Mouse (Mus musculus): ENCODE measurements around the gene Pkn1.

Pkn1 gene

DNA sequence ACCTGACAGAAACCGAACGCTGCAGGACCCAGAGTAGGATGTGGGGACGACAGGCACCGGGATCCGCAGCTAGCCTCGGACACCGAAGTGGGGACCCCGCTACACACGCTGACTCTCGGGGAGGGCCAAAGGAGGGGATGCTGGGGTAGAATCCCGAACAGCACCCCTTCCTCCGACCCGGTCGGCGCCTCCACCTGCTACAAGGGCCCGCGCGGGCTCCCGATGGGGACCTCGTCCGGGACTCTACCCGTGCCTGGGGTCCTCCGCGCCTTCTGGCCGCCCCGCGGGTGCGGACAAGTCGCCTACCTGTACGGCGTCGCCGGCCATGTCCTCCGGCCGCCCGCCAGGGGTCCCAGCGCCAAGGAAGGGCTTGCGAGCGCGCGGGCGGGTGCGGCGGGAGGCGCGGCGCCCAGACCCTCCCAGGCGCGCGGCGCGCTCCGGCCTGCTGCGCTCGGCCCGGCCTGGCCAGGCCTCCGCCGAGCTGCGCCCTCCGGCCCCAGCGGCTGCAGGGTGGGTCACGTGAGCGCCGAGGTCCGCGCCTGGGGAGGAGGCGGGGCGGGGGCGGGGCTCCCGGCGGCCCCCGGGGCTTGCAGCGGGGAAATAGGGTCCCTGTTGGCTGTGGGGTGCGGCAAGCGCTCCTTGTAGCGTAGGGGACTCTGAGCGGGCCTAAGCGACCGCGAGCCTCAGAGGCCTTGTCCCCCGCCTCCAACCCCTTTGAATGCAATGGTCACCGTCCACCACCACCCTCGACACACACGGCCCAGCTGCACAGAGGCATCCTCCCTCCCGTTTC lies at the start of gene Pkn1:
Gene Pkn1 (minus strand): TSS at position 519 of the 793 bp plus-strand sequence.
- peak; percentile 51 for DNase-seq (ENCODE audit: low spot score)

DNA sequence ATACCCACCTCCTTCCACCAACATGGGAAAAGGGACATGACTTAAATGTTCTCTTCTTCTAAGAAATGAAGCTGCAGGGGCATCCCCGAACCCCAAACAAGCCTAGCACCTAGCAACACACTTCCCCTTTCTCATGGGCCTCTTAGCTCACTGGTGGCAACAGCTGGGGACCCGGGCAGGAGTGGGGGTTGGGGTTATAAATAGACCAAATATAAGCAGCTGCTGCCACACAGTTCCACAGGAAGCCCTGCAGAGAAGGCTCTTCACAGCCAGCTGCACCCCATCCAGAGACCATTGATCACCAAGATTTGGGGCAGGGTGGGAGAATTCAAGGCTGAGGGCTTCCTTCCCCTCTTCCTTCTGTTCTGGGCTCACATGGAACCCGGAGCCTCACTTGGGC lies 49.7 kb upstream of the Pkn1 start:
- peak; percentile 67 for DNase-seq (ENCODE audit: low spot score)

DNA sequence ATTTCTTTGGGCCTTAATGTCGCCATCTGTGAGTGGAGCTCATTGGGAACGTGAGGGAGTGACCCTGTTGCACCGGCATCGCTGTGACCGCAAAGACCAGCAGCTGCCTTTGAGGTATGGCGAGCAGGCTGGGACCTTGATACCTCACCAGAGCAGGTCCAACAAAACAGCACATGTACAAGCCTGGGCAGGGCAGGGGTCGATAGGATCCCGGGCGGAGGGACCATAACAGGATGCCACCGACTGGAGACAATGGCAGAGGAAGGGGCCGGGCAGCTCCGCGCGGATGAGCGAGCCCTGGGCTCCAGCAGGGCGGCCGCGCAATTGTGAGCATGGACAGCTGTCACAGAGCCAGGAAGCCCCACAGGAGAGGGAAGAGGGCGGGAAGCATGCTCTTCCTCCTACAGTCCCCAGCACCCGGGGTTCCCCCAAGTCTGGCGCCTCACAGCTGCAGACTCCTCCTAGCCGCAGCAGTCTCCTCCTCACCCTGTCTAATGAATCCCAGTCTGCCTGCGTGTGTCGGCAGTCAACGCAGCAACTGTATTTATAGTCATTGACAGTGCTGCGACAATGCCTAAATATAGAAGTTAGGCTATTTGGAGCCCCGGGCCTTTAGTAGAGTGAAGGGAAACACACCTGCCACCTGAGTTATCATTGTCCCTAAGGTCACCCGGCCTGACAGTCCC lies 48.8 kb upstream of the Pkn1 start:
- no peak for DNase-seq (ENCODE audit: low spot score)

DNA sequence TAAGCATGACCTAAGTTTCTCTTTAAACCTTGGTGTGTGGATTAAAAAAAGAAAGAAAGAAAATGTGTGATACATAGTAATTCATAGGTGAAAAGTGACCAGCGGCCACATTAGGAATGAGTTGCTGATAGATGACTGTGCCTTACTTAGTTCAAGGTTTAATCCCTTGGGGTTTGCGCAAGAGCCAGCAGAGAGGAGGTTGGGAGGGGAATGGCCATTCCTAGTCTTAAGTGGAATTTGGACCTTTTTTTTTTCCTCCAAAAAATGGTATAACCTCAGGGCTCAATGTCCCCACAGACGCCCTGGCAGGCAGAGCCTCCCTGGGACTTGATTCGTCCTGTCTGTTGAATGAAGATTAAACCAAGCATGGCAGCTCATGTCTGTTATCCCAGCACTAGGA lies 45.1 kb upstream of the Pkn1 start:
- no peak for DNase-seq (ENCODE audit: low spot score)

DNA sequence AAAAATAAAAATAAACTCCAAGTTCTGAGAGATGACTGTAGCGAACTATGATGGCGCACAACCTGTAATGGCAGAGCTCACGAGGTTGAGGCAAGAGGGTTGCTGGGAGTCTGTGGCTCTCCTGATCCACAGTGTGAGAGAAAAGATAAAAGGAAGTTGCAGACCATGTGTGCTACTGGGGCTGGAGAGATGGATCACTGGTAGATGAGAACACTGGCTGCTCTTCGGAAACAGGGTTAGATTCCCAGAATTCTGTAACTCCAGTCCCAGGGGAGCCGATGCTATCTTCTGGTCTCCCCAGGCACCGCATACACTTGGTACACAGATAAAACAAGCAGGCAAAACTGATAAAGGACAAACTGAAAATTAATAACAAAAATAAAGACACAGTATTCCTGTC lies 44.0 kb upstream of the Pkn1 start:
- no peak for DNase-seq (ENCODE audit: low spot score)

DNA sequence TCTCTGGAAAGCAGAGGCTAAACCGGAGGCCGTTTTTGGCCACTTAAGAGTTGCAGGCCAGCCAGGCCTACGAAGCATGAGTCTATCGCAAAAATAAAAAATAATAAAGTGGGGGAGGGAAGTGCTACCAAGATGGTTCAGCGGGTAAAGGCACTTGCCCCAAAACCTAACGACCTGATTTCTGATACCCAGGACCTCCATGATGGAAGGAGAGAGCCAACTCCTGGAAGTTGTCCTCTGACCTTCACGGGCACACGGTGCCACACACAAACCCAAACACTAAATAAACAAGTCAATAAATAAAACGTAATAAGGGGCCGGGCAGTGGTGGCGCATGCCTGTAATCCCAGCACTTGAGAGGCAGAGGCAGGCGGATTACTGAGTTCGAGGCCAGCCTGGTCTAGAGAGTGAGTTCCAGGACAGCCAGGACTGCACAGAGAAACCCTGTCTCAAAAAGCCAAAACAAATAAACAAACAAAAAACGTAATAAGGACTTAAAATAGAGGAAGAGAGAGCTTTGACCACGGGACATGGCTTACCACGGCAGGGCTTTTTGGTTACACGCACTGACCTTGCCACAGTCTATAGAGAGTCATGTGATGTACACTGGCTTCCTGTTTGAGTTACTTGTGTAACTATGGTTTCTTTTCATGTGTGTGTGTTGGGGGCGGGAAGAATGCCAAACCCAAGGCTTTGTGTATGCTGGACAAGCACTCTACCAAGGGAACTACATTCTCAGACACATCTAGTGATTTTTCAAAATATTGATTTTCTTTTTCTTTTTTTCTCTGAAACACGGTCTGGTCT lies 43.1 kb upstream of the Pkn1 start:
- DNase-seq (ENCODE audit: low spot score): peak; percentile 37

DNA sequence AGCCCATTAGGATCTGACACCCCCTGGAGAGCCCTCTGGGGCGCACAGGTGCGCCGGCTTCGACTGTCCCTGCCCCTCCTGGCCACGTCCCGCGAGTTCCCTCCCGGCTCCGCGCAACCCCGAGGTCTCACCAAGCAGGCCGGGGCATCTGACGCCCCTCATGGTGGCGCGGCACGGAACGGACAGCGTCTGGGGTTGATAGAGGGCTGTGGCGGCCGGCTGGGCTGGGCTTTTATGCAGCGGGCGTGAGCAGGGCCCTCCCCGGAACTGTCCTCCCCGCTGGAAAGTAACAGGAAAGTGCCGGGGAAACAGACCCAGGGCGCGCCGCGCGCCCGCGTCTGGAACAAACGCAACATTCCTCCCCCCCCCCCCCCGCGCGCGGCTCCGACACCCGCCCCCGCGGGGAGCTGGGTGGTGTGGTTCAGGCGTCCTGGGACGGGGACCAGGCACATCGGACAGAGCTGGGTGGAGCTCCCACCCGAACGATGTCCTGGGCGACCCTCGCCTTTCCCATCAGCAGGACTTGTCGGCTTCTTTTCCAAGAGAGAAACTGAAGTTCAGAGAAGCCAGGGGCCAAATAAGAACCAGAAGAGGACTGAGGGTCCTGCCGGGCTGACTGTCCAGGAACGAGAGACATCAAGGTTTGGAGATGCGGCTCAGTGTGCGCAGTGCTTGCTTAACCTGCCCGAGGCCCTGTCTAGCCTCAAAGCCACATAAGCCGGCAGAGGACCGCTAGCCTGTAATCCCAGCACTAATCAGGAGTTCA lies 42.2 kb upstream of the Pkn1 start, which contains the start of gene Adgre5:
Gene Adgre5 (minus strand): TSS at position 351 of the 766 bp plus-strand sequence.
- DNase-seq (ENCODE audit: low spot score): peak; percentile 52

DNA sequence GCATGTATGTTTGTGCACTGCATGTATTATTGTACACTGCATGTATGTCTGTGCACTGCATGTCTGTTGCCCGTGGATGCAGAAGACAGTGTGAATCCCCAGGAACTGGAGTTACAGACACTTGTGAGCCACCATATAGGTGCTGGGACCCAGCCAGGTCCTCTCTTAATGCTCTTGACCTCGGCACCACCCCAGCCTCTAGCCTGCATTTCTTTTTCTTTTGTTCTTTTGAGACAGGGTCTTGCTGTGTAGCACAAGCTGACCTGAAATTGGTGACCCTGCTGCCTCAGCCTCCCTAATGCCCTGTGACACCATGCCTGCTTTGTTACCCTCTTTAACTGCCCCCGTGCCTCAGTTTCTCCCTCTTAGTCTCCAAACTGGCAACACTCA lies 41.6 kb upstream of the Pkn1 start:
- no peak for DNase-seq (ENCODE audit: low spot score)

DNA sequence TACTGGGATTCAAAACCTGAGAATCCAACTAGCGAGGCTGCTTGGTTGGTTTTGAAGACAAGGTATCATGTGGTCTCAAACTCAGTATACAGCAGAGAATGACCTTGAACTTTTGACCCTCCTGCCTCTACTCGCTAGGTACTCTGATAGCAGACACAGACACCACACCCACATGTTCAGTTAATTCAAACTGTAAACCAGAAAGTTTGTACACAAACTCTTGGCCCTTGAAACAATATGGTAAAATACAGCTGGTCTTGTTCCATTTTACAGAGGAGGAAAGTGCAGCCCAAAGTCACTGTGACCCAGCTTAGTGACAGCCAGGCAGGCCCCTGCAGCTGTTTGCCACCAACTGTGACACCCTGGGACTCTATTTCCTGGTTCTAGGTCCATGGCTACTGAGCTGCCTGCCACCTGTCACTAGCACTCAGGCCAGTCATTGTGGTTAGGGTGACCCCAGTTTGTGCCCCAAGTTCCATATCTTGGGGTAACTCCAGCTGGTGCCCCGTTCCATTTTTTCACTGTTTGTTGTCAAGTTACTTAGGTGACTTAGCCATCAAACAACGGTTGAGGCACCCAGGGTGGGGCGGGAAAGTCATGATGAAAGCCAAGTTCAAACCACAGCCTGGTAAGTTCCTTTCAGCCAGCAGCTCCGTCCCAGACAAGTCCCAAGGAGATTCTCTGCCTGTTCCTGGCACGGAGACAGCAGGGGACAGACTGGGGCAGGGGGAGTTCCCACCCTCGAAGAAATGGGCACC lies 40.9 kb upstream of the Pkn1 start:
- DNase-seq (ENCODE audit: low spot score): peak; percentile 47

DNA sequence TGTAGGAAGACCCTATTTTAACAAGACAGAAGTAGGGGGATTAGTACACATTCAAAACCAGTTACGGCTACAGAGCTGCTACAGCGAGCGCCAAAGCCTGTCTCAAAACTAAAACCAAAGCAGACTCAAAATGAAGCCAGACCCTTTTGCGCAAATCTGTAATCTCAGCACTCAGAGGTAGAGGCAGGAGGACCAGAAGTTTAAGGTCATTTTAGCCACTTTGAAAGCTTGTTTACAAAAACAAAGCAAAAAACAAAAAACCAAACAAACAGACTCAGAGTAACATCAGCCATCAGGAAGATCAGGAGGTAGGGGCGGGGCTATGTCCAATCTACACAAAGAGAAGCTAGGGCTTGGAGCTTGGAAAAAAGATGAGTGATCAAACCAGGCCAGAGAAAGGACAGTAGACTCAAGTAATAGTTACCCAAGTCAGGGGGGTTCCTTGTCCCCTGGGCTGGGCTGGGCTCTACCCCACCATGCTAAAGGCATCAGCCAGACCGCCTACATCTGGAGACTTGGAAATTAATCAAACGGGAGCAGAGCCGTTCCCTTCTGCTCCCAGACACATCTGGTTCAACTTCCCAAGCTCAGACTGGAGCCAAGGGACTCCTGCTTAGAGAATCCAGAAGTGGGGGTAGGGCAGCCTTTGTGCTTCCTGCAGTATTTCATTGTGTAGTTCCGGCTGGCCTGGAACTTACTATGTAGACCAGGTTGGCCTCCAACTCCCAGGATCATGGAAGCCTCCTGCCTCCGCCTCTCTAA lies 40.2 kb upstream of the Pkn1 start:
- no peak for DNase-seq (ENCODE audit: low spot score)

DNA sequence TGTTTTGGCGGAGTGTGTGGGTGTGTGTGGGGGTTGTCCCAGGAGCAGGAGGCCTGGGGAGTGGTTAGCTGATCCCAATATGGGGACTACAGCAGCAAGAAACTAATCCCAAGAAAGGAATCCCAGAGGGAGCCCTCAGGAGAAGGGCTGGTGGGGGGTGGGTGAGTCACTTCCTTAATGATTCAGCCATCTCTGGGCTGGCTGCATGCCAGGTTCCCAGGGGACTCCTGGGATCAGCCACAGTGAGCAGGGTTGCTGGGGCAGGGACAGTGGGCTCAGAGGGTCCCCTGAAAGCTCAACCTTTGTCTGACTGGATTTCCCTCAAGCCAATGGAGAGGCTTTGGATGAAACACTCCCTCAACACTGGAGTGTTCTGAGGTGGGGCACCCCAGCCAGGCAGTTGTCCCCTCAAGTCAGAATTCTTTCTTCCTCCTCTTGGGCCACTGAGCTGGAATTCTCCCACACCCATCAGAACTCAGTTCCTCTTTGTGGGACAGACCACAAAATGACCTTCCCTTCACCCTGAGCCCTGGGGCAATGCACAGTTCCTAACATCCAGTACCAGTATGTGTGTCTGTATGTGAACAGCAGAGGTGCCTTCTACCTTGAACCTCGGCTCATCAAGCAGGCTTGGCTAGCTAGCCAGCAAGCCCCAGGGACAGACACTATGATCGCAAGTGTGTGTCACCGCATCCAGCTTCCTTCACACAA lies 39.0 kb upstream of the Pkn1 start:
- DNase-seq (ENCODE audit: low spot score): no peak

DNA sequence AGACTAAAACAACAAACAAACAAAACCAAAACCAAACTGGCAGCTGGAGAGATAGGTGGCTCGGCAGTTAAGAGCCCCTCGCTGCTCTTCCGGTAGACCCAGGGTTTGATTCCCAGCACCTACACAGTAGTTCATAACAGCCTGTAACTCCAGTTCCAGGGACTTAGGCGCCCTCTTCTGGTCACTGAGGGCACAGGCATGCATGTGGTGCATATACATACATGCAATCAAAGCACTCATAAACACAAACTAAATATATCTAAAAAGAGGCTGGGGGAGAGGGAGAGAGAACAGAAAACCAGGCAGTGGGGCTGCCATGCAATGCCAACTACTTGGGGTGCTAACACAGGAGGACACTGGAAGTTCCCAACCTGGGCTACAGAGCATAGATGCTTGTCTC lies 38.4 kb upstream of the Pkn1 start:
- DNase-seq (ENCODE audit: low spot score): no peak

DNA sequence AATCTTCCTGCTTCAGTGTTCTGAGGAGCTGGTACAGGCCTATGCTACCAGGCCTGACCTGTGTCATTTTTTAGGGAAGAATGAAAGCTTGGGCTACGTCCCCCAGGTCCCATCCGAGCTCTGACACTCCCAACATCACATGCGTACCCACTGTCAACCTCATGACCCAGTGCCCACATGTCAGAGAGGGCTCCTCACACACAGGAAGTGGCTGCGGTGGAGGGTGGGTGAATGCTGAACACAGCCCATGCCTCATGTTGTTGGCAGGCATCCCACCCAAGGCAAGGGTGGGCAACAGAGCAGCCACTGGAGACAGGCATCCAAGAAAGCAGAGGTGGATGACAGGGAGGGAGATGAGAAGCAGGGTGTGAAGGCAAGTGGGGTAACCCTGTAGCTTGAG lies 37.7 kb upstream of the Pkn1 start:
- DNase-seq (ENCODE audit: low spot score): no peak

DNA sequence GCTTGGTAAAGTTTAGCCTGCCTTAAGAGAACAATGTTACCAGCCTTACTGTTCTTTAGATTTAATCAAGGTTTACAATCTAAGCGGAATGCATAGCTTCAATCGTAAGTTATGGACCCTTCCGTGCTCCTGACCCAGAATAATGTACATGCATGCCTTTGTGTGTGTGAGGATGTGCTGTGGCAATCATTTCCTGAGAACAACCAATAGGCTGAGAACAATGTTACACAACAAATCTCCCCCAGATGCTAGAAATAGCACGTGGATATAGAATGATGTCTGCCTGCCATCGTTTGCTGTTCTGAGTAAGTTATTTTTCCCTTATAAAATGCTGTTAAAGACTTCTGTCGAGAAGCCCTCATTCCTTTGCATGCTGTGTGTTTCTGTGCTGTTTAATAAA lies 33.9 kb upstream of the Pkn1 start:
- DNase-seq (ENCODE audit: low spot score): no peak

DNA sequence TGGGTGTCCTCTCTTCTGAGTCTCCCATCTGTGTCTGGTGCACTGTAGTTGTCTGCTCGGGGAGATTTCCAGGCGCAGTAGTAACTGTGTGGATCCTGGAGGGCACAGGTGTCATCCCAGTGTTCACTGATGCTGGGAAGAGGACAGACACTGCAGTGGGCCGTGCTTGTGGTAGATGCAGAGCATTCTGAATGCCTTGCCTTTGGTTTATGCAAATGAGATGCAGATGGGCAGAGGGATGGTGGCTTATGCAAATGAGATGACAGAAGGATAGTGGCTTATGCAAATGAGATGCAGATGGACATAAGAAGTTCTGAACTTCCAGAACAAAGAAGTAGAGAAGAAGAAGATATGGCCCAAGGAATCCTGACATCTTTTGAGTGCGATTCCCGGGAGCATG lies 32.9 kb upstream of the Pkn1 start:
- no peak for DNase-seq (ENCODE audit: low spot score)

DNA sequence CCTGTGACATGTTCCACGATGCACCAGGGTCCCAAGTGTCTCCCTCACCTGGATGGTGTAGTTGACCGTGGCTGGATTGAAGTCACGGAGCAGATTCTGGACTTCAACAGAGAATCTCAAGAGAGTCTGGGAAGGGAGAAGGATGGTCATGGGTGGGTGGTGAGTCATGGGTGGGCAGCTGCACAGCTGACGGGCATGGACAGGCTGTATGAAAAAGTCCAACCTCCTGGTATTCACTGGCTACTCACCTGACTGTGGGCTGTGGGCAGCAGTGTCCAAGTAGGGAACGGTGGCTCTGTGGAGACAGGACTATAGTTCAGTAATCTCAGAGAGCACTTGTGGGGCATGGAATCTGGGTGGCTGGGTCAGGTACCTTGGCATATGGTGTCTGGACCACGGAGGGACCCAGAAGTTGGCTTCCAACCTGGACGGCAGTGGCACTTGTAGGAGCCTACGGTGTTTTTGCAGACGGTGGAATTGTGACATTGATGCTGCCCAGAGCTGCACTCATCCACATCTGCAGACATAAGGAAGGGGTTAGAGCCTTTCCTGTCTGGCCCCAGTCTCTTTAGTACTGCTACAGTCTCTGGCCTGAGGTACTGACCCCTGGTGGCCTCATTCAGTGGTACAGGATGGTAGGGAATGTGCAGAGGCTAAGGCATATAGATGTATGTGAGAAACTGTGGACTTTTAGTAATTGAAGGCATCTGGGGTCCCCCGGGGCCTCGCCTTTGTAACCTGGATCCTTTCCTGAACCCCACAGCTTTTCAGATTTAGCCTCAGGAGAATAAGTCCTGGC lies 30.2 kb upstream of the Pkn1 start:
- no peak for DNase-seq (ENCODE audit: low spot score)

DNA sequence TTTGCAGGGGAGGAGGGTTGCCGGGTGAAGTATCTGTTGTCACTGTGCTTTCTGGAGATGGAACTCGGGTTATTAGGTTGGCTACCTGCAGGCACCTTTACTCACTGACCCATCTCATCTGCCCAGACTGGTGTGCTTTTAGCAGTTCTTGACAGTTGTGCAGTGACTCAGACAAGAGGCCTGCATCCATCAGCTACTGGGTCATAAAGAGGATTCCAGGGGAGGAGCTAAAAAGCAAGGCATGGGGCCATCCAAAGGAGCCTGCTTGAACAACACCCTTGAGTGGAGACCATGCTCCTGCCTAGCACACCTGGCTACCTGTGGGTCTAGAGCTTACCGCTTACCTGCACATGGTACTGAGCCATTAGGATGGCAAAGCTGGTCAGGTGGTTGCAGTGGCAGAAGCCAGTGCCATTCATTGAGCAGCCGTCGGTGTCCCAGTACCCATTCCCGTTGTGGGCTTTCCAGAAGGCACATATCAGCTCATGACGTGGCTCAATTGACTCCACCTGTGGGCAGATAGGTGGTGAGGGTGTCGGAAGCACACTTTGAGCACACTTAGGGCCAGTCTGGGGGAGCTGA lies 26.6 kb upstream of the Pkn1 start:
- no peak for DNase-seq (ENCODE audit: low spot score)

DNA sequence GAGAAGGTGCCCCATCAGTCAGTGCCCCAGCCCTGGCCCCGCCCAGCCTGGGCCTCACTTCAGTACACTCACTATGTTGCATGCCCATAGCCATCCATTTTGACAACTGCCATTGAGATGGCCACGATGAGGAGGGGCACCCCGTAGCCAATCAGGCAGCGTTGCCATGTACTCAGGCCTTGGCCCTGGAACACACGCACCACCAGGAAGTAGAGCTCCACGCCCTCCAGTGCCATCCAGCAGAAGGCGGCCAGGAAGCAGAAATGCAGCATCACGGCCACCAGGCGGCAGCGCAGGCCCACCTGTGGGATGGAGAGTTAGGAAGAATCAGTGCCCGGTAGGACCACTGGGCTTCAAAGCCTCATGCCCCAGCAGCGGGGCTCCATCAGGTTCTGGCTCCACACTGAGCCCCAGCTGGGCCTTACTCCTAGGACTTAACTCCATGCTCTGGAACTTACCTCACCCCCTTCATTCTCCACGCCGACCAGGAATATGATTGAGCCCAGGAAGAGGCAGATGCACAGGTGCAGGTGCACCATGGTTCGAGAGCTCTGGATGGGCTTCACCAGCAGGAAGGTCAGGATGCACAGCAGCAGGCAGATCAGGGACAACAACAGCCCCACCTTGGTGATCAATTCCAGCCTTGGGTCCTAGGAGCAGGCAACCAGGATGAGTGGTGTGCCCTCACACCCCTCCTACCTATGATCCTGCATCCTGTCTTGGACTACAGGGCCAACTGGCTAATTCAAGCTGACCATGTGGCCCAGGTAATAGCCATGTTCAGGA lies 25.9 kb upstream of the Pkn1 start:
- DNase-seq (ENCODE audit: low spot score): no peak

Measured in spleen, adult 12 weeks (tissue).